Mouse (Mus musculus) bone marrow, adult 2 months (tissue): Measurements from ENCODE around the gene Vnn1.

ENCODE experiments used
- CTCF ChIP-seq: fragments of 200-500 bp; IDR thresholded peaks from 2 replicates; pipeline ENCODE4 v1.5.1; 2011; ENCODE audit warnings: low read length, control low read depth; ENCODE audit not compliant: control insufficient read depth, insufficient read depth
- POLR2A ChIP-seq: fragments of 200-500 bp; IDR thresholded peaks from 2 replicates; pipeline ENCODE4 v1.6.1; 2011; ENCODE audit warnings: low read depth, mild to moderate bottlenecking, control low read depth, low read length, borderline replicate concordance; ENCODE audit not compliant: control insufficient read depth

GRCm38 (mm10) chr10:23852096-23852495, 42.4 kb upstream of the Vnn1 start:
- TF ChIP-seq POLR2A (no peak), CTCF (no peak)
